Mouse (Mus musculus) limb, embryonic 14.5 days (tissue): Measurements from ENCODE around the gene Usp7. TPM values are rescaled to one million over a fixed set of nuclear protein-coding genes. Genes with fewer than 3 reads are reported as not detected.

Source experiments
- ATAC-seq: fragments of 200-750 bp; cut with Nextera tagmentation; 2 replicates; pipeline ENCODE4 v1.8.0; 2017; ENCODE audit warnings: low read depth, moderate number of reproducible peaks, moderate TSS enrichment; ENCODE audit not compliant: low FRiP score
- DNase-seq: peaks from one replicate; pipeline ENCODE4 v3.0.0-alpha.2; 2015; ENCODE audit warnings: low spot score
- H3K27ac ChIP-seq: fragments of 300-500 bp; sonication (generic); replicated peaks from 2 replicates; pipeline ENCODE4 v1.5.1; 2014; ENCODE audit warnings: low read depth, mild to moderate bottlenecking, low read length, moderate library complexity, mixed read lengths
- H3K27me3 ChIP-seq: fragments of 300-500 bp; sonication (generic); 2 replicates; pipeline ENCODE4 v1.6.1; 2014; ENCODE audit warnings: low read length, mixed read lengths; ENCODE audit not compliant: control insufficient read depth, insufficient read depth
- H3K36me3 ChIP-seq: fragments of 300-500 bp; sonication (generic); 2 replicates; pipeline ENCODE4 v1.6.1; 2014; ENCODE audit warnings: mild to moderate bottlenecking, low read length, moderate library complexity, mixed read lengths; ENCODE audit not compliant: control insufficient read depth, insufficient read depth
- H3K4me1 ChIP-seq: fragments of 300-500 bp; sonication (generic); 2 replicates; pipeline ENCODE4 v1.6.1; 2014; ENCODE audit warnings: antibody characterized with exemption, low read length, mixed read lengths; ENCODE audit not compliant: control insufficient read depth, insufficient read depth
- H3K4me2 ChIP-seq: fragments of 300-500 bp; sonication (generic); replicated peaks from 2 replicates; pipeline ENCODE4 v1.6.1; 2014; ENCODE audit warnings: low read depth, mild to moderate bottlenecking, low read length, moderate library complexity; ENCODE audit not compliant: severe bottlenecking
- H3K4me3 ChIP-seq: fragments of 300-500 bp; sonication (generic); replicated peaks from 2 replicates; pipeline ENCODE4 v1.5.1; 2014; ENCODE audit warnings: low read length
- H3K9ac ChIP-seq: fragments of 300-500 bp; sonication (generic); 2 replicates; pipeline ENCODE4 v1.6.1; 2014; ENCODE audit warnings: mild to moderate bottlenecking, low read depth, low read length, moderate library complexity; ENCODE audit not compliant: severe bottlenecking
- H3K9me3 ChIP-seq: fragments of 300-500 bp; sonication (generic); 2 replicates; pipeline ENCODE4 v1.6.1; 2016; ENCODE audit warnings: low read length; ENCODE audit not compliant: control insufficient read depth
- POLR2A ChIP-seq: fragments of 200-500 bp; IDR thresholded peaks from 2 replicates; pipeline ENCODE4 v1.8.0; 2012; ENCODE audit warnings: inconsistent platforms, mild to moderate bottlenecking, moderate library complexity, borderline replicate concordance; ENCODE audit not compliant: insufficient read depth, insufficient read length; ENCODE audit errors: extremely low read depth
- WGBS: fragments of 180-500 bp; shearing (Covaris S2); extraction: QIAGEN DNeasy Blood & Tissue Kit; methylation state at CpG from one replicate; pipeline ENCODE4 v1.1.7; 2014; 5-methylcytosine and 5-hydroxymethylcytosine counted together
- polyA plus RNA-seq, 2 experiments: library from polyadenylated mRNA; depleted of rRNA in 1 of 2; stranded (reverse) in 1 of 2; unstranded in 1 of 2; fragments of >200 nt; fragmentation: Nextera tagmentation in 1 of 2; extraction: Ambion mirVana in 1 of 2; gene quantifications; 2 replicates each; pipeline versions ENCODE4 v1.2.1 to v1.2.3; 2012 to 2014

Usp7 gene
- polyA plus RNA-seq, 2 experiments, result 47.1 to 104 TPM

DNA sequence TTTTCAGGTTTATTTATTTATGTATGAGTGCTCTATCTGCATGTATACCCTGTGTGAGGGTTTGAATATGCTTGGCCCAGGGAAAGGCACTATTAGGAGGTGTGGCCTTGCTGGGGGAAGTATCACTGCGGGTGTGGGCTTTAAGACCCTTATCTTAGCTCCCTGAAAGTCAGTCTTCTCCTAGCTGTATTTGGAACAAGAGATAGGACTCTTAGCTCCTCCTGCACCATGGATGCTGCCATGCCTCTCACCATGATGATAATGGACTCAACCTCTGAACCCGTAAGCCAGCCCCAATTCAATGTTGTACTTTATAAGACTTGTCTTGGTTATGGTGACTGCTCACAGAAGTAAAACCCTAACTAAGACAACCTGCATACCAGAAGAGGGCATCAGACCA, 39.8 kb downstream of the Usp7 start:
- Histone ChIP-seq H3K36me3 (no peaks in the 10 kb centered on the region), H3K27me3 (no peaks in the 10 kb centered on the region), H3K4me1 (no peaks in the 10 kb centered on the region), H3K4me2 (no peak overlapping the region), H3K9me3 (no peaks in the 10 kb centered on the region), H3K27ac (no peak overlapping the region), H3K4me3 (no peak overlapping the region), H3K9ac (no peak overlapping the region)
- WGBS, result 87% methylated on average over 2 of the region's 2 CpGs
- ATAC-seq, result no peak
- TF ChIP-seq POLR2A, result no peak
- DNase-seq, result no peak

DNA sequence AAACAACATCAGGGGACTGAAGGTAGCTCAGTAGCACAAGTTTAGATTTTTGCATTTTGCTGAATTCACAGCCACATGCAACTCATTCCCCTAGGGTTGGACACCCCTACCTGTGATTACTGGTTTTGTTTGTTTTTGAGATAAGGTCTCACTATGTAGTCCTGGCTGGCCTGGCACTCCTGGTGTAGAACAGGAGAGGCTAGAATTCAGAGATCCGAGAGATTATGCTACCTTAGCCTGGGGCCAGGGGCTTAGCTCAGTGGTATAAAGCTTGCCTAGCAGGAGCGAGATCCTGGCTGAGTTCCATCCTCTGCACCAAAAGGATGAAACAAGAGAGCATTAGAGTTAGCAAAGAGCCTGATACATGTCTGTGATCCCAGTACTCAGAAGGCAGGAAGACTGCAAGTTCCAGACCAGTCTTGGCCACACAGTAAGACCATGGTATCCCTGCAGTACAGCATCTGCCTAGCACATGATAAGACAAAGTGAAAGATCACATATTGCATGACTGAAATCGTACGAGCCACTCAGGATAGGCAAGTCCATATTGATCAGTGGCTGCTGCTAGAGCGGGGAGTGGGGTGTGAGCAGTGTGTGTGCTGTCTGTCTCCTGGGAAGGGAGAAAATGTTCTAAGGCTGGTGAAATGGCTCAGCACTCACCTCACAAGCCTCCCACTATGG, 40.4 kb downstream of the Usp7 start:
- H3K4me2 ChIP-seq, result no peak overlapping the region
- no peak overlapping the region for H3K4me3 ChIP-seq
- H3K27me3 ChIP-seq, result no peaks in the 10 kb centered on the region
- DNase-seq (no peak), ATAC-seq (no peak)
- TF ChIP-seq POLR2A, result no peak
- no peaks in the 10 kb centered on the region for H3K4me1 ChIP-seq
- no peaks in the 10 kb centered on the region for H3K9me3 ChIP-seq
- H3K36me3 ChIP-seq, result no peaks in the 10 kb centered on the region
- H3K9ac ChIP-seq, result no peak overlapping the region
- 72% methylated on average over 5 of the region's 5 CpGs for WGBS
- no peak overlapping the region for H3K27ac ChIP-seq

DNA sequence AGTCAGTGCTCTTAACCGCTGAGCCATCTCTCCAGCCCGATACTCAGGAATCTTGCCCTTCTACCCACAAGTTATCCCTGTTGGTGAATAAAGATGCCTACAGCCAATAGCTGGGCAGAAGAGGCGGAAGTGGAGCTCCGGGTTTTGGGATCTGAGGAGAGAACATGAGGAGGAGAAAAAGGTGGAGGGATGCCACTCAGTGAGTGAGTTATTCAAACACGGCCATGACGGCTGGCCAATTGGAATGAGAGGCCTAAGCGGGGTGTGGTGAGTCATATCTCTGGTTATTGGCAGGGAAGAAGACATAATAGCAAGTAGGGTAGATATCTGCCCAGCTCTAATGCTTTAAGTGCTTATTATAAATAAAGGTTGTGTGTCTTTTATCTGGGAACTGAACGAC, 43.2 kb downstream of the Usp7 start:
- no peak overlapping the region for H3K4me2 ChIP-seq
- no peak for DNase-seq
- H3K4me1 ChIP-seq, result no peaks in the 10 kb centered on the region
- WGBS, result 92% methylated on average over 8 of the region's 8 CpGs
- H3K36me3 ChIP-seq, result no peaks in the 10 kb centered on the region
- H3K27me3 ChIP-seq, result no peaks in the 10 kb centered on the region
- no peak overlapping the region for H3K4me3 ChIP-seq
- ATAC-seq, result no peak
- no peak for TF ChIP-seq POLR2A
- H3K9me3 ChIP-seq, result no peaks in the 10 kb centered on the region
- no peak overlapping the region for H3K27ac ChIP-seq
- no peak overlapping the region for H3K9ac ChIP-seq

DNA sequence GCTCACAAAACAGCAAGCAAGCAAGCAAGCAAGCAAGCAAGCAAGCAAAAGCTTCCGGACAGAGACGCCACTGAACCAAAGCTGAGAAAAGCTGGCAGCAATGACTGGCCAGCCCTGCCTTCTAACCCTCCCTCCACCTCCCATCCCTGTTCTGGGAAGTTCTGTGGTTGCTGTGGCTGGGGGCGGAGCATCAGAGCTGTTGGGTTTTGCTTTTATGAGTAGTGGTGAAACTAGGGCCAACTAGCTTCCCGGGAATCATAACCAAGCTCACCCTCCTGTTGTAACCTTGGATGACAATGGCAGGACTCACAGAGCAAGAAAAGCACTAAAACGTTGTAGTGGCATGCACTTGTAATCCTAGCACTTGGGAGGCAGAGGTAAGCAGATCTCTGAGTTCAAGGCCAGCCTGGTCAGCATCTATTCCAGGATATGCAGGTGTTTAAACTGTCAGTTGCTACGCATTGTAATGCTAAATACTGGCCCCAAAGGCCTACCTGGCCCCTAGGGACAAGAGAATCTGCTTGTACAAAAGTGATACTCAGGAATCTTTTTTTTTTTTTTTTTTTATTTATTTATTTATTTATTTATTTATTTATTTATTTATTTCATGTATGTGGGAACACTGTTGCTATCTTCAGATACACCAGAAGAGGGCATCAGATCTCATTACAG, 43.8 kb downstream of the Usp7 start:
- no peaks in the 10 kb centered on the region for H3K27me3 ChIP-seq
- 64% methylated on average over 6 of the region's 6 CpGs for WGBS
- no peak for DNase-seq

DNA sequence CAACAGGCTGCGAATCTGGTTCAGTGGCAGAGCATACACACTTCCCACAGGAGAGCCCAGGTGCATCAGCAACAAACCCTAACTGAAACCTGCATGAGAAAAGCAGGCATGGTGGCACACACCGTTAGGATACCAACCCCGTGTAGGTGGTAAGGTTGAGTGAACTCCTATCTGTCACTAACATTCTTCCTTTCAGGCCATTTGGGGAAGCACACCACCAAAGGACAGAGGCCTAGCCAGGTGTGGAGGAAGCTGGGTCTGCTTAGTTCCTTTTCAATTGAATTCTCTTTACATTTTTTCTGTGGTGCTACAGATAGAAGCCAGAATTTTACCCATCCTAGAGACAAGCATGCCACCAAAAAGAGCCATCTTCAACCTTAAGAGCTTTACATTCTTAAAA, 44.3 kb downstream of the Usp7 start:
- Histone ChIP-seq H3K9me3 (no peaks in the 10 kb centered on the region), H3K27ac (no peak overlapping the region), H3K36me3 (no peaks in the 10 kb centered on the region), H3K9ac (no peak overlapping the region), H3K4me3 (no peak overlapping the region), H3K27me3 (no peaks in the 10 kb centered on the region), H3K4me1 (no peaks in the 10 kb centered on the region), H3K4me2 (no peak overlapping the region)
- 85% methylated on average over 3 of the region's 3 CpGs for WGBS
- no peak for DNase-seq
- no peak for ATAC-seq
- TF ChIP-seq POLR2A, result no peak

More for the DNA sequence above, 43.8 kb downstream of the Usp7 start:
- Histone ChIP-seq H3K36me3 (no peaks in the 10 kb centered on the region), H3K9me3 (no peaks in the 10 kb centered on the region), H3K9ac (no peak overlapping the region), H3K4me2 (no peak overlapping the region), H3K4me3 (no peak overlapping the region), H3K27ac (no peak overlapping the region), H3K4me1 (no peaks in the 10 kb centered on the region)
- no peak for ATAC-seq
- no peak for TF ChIP-seq POLR2A
